Mouse (Mus musculus): Measurements from ENCODE around the gene Cog4. TPM values are rescaled to one million over a fixed set of nuclear protein-coding genes. Genes with fewer than 3 reads are reported as not detected.

Gene Cog4
- total and polyA plus RNA-seq, 3 experiments = 24.9 to 35.2 (median 27.5) TPM

GRCm38 (mm10) chr8:110888860-110889259 lies 42.5 kb downstream of the Cog4 start:
- no peak for DNase-seq (ENCODE audit: extremely low read depth)
- Histone ChIP-seq H3K9ac (ENCODE audit: insufficient read depth, low read depth) (no peak overlapping the region), H3K4me3 (replicated peaks in 1 of 3; ENCODE audit: low read depth in 2 of 3, low read length in 2 of 3, poor library complexity in 1 of 3) (no peak overlapping the region), H3K27ac (ENCODE audit: insufficient read depth, low read depth) (no peak overlapping the region), H3K4me1 (ENCODE audit: control insufficient read depth in 1 of 2, insufficient read depth in 2 of 2) (peaks cover 0 to under 1% of the 10 kb centered on the region in 2 experiments; a peak in 1 of 4 replicates), H3K36me3 (replicated peaks in 1 of 2; ENCODE audit: control insufficient read depth in 1 of 2, insufficient read depth in 1 of 2, low read length in 1 of 2) (peaks cover 65 to 92% of the 10 kb centered on the region in 2 experiments), H3K4me2 (ENCODE audit: insufficient read depth, low read depth, poor library complexity, severe bottlenecking) (no peak overlapping the region), H3K79me2 (replicated peaks; ENCODE audit: control insufficient read depth, extremely low read depth, insufficient read depth, poor library complexity, severe bottlenecking) (no peaks in the 10 kb centered on the region), H3K27me3 (replicated peaks) (no peaks in the 10 kb centered on the region), H3K9me3 (replicated peaks; ENCODE audit: low read length) (peaks cover 2% of the 10 kb centered on the region)
- TF ChIP-seq UBTF (IDR thresholded peaks at IDR 0.05; ENCODE audit: low read depth, low read length) (no peak), MAZ (IDR thresholded peaks at IDR 0.05; ENCODE audit: low read depth, low read length) (no peak), RAD21 (IDR thresholded peaks at IDR 0.05; ENCODE audit: low read depth, low read length) (no peak), RCOR1 (conservative IDR thresholded peaks at IDR 0.05; ENCODE audit: low read depth, low read length) (no peak), JUND (conservative IDR thresholded peaks at IDR 0.05; ENCODE audit: low read depth, low read length) (no peak), USF1 (IDR thresholded peaks at IDR 0.05; ENCODE audit: low read depth, low read length) (no peak), IRF4 (IDR thresholded peaks at IDR 0.05; ENCODE audit: low read depth, low read length) (no peak), MXI1 (IDR thresholded peaks at IDR 0.05; ENCODE audit: low read depth, low read length) (no peak), ZMIZ1 (IDR thresholded peaks at IDR 0.05; ENCODE audit: low read depth, low read length) (no peak)
- in situ Hi-C loops (cut with MboI; ENCODE audit: low pct_ligation_motif_present, low pct_unique_long_range_greater_than_20kb, low sequenced_read_pairs) (no loop called here), dilution Hi-C loops (cut with MboI; ENCODE audit: extremely low pct_ligation_motif_present, extremely low pct_unique_long_range_greater_than_20kb, low sequenced_read_pairs) (no loop called here)

DNA sequence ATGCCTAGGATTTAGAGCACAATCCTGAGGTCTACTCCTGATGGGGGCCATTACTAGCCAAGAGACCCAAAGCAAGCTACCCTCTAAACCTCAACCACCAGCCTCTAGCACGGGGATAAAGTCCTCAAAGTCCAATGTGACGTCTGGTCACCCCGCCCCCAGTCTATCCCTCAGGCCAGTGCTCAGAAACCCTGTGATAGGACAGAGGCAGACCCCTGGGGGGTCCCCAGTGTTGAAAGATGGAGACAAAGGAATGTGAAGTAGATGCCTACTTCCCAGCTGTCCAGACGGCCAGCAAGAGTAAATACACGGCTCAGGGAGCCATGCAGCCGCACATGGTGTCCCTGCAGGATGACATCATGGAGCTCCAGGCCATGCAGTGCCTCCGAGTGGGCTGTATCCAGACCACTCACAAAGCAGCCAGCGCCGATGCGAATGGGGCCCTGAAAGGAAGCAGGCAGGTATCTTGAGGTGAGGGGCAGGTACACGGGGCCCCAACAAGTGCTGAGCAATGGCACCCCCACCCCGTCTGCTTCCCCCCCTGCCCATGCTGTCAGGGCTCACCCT lies 43.6 kb downstream of the Cog4 start:
- H3K4me3 ChIP-seq (replicated peaks in 1 of 3; ENCODE audit: low read depth in 2 of 3, low read length in 2 of 3, poor library complexity in 1 of 3) = no peak overlapping the region
- no peak overlapping the region for H3K4me2 ChIP-seq (ENCODE audit: insufficient read depth, low read depth, poor library complexity, severe bottlenecking)
- in situ Hi-C loops (cut with MboI; ENCODE audit: low pct_ligation_motif_present, low pct_unique_long_range_greater_than_20kb, low sequenced_read_pairs) = no loop called here
- dilution Hi-C loops (cut with MboI; ENCODE audit: extremely low pct_ligation_motif_present, extremely low pct_unique_long_range_greater_than_20kb, low sequenced_read_pairs) = no loop called here
- DNase-seq (ENCODE audit: extremely low read depth) = no peak
- no peaks in the 10 kb centered on the region for H3K4me1 ChIP-seq (ENCODE audit: control insufficient read depth in 1 of 2, insufficient read depth in 2 of 2)
- peaks cover 67 to 93% of the 10 kb centered on the region in 2 experiments for H3K36me3 ChIP-seq (replicated peaks in 1 of 2; ENCODE audit: control insufficient read depth in 1 of 2, insufficient read depth in 1 of 2, low read length in 1 of 2)
- H3K79me2 ChIP-seq (replicated peaks; ENCODE audit: control insufficient read depth, extremely low read depth, insufficient read depth, poor library complexity, severe bottlenecking) = no peaks in the 10 kb centered on the region
- no peak overlapping the region for H3K27ac ChIP-seq (ENCODE audit: insufficient read depth, low read depth)
- no peak overlapping the region for H3K9ac ChIP-seq (ENCODE audit: insufficient read depth, low read depth)
- H3K9me3 ChIP-seq (replicated peaks; ENCODE audit: low read length) = peaks cover 2% of the 10 kb centered on the region
- no peaks in the 10 kb centered on the region for H3K27me3 ChIP-seq (replicated peaks)
- TF ChIP-seq CTCF (conservative IDR thresholded peaks at IDR 0.05 in 1 of 2, IDR thresholded peaks at IDR 0.05 in 1 of 2; ENCODE audit: low read depth in 2 of 2, low read length in 2 of 2) (no peak), JUND (conservative IDR thresholded peaks at IDR 0.05; ENCODE audit: low read depth, low read length) (no peak), NRF1 (IDR thresholded peaks at IDR 0.05; ENCODE audit: low read depth, low read length) (no peak), EP300 (IDR thresholded peaks at IDR 0.05; ENCODE audit: low read length) (no peak), ZNF384 (IDR thresholded peaks at IDR 0.05; ENCODE audit: low read depth, low read length) (no peak), ZC3H11A (IDR thresholded peaks at IDR 0.05; ENCODE audit: low read depth, low read length) (no peak), MXI1 (IDR thresholded peaks at IDR 0.05; ENCODE audit: low read depth, low read length) (no peak), CHD2 (IDR thresholded peaks at IDR 0.05; ENCODE audit: low read length) (no peak), NELFE (IDR thresholded peaks at IDR 0.05; ENCODE audit: low read depth, low read length) (no peak), GABPA (IDR thresholded peaks at IDR 0.05; ENCODE audit: insufficient replicate concordance, low read depth, low read length) (no peak), E2F4 (IDR thresholded peaks at IDR 0.05; ENCODE audit: insufficient replicate concordance, low read depth, low read length) (no peak), PAX5 (IDR thresholded peaks at IDR 0.05; ENCODE audit: low read length) (no peak), USF2 (conservative IDR thresholded peaks at IDR 0.05; ENCODE audit: low read depth, low read length) (no peak), MEF2A (IDR thresholded peaks at IDR 0.05; ENCODE audit: borderline replicate concordance, low read depth, low read length) (no peak), ZMIZ1 (IDR thresholded peaks at IDR 0.05; ENCODE audit: low read depth, low read length) (no peak), RCOR1 (conservative IDR thresholded peaks at IDR 0.05; ENCODE audit: low read depth, low read length) (no peak), ZKSCAN1 (IDR thresholded peaks at IDR 0.05; ENCODE audit: borderline replicate concordance, low read depth, low read length) (no peak)
